Mouse (Mus musculus): ENCODE data around the gene Srarp. TPM values are rescaled to one million over a fixed set of nuclear protein-coding genes. Genes with fewer than 3 reads are reported as not detected.
A peak's percentile ranks its signal among the peaks of the same experiment; 100 is the strongest.

Srarp gene
- total RNA-seq (2021): 1 to 10 TPM; 5.1 TPM
- long read RNA-seq, experiment 1: 0 reads
- long read RNA-seq, experiment 2: 0 reads

DNA sequence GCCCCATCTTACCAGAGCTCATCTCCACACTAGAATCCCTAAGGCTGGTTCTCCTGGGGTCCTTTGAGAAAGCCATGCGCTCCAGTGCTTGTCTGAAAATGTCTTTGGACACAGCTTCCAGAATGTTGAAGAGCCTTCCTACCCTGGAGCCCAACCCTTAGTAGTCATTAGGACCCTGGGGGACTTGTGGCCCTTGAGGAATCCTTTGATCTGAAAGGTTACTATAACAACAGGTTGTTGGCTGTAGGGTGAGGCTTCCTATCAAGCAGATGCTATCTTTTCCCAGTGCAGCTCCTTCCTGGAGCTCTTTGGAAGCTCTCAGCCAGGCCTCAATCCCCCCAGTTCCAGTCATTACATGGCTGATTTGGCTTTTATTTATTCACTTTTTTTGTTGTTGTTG is at the start of gene Srarp:
TSS of gene Srarp (minus strand) at position 132 of the 400 bp plus-strand sequence.
- no peak for DNase-seq (ENCODE audit: low spot score in 2 of 2)
- intact Hi-C loops (cut with DNase I): no loop called here

DNA sequence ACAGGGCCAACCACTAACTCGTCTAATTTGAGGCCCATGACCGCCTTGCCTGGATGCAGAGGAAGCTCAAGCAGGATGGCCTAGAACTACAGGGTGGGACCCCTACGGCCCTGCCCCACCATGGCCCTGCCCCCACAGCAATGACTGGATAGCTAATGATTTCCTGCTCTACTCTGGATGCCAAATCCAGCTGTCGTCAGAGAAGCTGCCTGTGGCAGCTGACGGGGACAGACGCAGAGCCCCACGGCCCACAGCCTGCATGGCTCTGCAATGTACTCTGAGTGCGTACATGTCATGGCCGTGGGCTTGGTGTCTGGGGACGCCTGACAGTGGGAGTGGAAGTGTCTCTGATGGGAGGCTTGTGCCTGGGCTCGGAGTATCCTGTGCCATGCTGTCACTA is 48.2 kb upstream of the Srarp start:
- no peak for DNase-seq (ENCODE audit: low spot score in 2 of 2)
- intact Hi-C loops (cut with DNase I): no loop called here

DNA sequence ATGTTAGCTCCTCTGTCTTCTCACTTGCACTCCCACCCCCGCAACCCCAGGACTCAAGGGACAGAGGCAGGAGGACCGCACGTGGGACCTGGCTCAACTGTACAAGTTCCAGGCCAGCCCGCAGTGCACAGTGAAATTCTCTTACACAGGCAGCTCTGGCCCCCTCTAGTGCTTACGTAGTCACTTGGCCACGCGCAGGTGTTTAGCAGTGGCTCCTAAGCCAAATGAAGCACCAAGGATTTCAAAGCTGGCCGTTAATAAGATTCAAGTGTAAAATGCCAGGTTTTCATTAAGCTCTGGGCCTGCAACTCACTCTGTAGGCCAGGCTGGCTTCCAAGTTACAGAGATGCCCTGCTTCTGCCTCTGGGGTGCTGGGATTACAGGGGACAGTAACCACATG is 43.5 kb upstream of the Srarp start:
- intact Hi-C loops (cut with DNase I): no loop called here
- DNase-seq (ENCODE audit: low spot score in 2 of 2): peak in 1 of 2 experiments; percentile 7

DNA sequence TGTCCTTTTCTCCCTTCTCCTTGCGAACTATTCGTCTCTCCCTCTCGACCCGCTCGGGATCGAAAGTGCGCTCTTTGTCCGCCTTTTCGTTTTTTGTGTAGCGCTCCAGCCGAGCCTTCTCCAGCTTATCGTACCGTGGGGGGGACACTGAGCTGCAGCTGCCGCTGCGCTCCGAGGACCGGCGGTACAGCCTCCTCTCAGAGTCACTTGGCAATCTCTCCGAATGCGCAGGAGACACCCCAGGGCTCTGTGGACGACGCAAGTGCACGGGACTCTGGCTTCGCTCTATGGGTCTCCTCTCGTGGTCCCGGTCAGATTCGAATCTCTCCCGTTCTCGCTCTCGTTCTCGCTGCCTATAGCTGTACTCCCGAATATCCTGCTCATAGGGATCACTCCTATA is 42.9 kb upstream of the Srarp start:
- no peak for DNase-seq (ENCODE audit: low spot score in 2 of 2)

DNA sequence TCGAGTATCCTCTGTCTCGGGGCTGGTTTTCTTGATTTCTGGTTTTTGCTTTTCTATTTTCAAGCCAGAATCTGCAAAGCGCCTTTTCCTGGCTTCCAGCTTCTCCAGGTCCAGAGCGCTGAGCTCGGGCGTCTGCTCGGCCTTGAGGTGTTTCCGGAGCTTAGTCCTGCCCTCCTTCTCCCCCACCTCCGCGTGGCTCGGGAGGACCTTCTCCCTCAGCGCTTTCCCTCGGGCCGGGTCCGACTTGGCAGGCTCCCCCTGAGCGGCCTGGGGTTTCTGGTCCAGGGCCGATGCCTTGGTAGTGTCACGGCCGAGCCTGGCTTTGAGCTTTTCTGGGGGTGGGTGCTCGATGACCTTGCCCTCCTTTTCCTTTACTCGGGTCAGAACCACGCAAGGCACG is 42.3 kb upstream of the Srarp start:
- intact Hi-C loops (cut with DNase I): no loop called here
- DNase-seq (ENCODE audit: low spot score in 2 of 2): peak in 1 of 2 experiments; percentile 26

More for the DNA sequence above, 42.9 kb upstream of the Srarp start:
- intact Hi-C loops (cut with DNase I): no loop called here

DNA sequence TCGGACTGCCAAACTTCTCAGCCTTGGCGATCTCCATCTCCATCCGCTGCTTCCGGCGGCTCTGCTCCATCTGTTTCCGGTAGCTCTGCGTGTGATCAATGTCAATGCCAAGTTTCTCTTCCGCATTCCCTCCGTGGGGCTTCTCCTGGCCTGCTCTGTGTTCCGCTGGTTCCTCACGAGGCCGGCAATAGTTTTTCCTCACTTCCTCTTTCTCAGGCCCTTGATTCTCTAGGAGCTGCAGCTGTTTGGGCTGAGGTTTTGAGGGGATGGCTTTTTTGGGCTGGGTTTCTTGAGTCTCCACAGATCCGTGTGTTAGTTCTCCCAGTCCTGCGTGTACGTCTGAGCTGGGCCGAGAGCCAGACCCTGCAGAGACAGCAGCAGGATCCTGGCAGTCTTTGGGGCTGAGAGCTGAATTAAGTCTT is 41.8 kb upstream of the Srarp start:
- DNase-seq (ENCODE audit: low spot score in 2 of 2): peak; percentile 75
- intact Hi-C loops (cut with DNase I): no loop called here

DNA sequence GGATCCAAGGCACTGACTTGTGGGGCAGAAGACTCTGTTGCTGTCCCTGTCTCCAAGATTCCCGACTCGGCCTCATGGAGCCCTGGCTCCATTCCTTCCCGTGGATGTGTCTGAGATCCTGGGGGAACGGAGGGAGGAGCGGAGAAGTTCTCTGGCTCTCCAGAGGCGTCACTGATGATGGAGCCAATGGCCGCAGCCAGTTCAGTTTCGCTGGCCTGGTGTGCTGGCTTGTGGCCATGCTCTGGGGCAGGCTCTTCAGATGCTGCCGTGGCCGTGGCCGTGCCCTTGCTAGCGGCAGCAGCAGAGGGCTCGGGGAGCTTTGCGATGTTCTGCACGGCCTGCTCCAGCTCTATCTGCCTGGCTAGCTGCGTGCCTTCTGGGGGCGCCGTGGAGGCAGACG is 38.5 kb upstream of the Srarp start:
- intact Hi-C loops (cut with DNase I): no loop called here
- peak in 1 of 2 experiments; percentile 5 for DNase-seq (ENCODE audit: low spot score in 2 of 2)

DNA sequence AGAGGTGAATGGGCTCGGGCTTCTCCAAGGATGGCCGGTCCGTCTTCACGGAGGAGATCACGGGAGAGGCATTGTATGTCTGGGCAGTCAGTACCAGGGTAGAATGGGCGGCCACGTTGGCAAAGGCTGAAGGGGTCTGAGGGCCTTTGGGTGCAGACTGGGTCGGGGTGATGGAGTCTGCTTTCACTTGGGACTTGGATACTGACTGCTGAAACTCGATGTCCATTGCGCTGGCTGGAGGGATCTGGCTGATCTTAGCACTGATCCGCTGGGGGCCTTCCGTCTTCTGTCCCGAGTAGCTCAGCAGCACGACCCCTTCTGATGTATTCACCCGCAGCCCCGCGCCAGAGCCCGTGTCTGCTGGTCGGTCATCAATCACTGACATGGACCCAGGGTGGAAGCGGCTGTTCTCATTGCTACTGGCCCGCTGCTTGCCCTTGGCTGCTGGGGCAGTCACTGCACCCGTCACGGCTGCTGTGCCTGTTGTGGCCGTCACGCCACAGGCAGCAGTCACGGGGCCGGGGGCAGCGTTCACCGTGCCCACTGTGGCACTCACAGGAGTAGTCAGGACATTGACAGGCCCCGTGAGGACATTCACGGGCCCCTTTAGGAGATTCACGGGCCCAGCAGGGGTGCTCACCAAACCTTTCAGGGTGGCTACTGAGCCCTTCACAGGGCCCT is 36.9 kb upstream of the Srarp start:
- peak in 1 of 2 experiments; percentile 3 for DNase-seq (ENCODE audit: low spot score in 2 of 2)
- intact Hi-C loops (cut with DNase I): no loop called here

DNA sequence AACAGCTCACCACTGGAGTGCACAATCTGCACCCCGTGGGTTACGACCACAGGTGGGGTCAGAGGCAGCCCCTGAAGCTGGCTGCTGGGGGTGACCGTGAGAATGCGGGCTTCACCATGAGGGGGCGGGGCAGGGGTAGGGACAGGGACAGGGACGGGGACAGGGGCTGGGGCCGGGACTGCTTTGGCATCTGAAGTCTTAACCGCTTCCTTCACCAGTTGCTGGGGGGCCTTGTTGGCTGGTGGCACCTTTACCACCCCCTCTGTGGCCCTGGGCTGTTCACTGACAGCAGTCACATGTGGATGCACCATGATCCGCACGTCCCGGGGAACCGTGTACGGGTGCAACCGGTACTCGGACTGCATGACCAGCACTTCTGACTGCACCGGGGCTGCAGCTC is 35.6 kb upstream of the Srarp start:
- intact Hi-C loops (cut with DNase I): no loop called here
- no peak for DNase-seq (ENCODE audit: low spot score in 2 of 2)

DNA sequence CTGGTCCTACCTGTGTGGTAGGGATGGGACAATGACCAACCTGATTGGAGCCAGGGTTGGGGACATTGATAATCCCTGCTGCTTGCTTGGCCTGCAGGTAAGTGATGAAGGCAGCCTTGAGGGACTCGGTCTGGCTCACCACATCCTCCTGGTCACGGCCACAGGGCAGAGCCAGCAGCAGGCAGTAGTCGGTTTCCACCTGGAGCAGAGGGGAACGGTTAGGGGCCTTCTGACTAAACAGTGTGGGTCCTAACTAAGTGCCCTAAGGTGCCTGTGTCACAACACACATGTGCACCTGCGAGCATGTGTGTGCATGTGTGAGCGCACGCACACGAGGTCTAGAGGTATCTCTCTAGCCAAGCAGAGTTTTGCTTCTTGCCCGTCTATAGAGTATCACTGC is 33.4 kb upstream of the Srarp start:
- DNase-seq (ENCODE audit: low spot score in 2 of 2): peak in 1 of 2 experiments; percentile 6
- intact Hi-C loops (cut with DNase I): no loop called here

DNA sequence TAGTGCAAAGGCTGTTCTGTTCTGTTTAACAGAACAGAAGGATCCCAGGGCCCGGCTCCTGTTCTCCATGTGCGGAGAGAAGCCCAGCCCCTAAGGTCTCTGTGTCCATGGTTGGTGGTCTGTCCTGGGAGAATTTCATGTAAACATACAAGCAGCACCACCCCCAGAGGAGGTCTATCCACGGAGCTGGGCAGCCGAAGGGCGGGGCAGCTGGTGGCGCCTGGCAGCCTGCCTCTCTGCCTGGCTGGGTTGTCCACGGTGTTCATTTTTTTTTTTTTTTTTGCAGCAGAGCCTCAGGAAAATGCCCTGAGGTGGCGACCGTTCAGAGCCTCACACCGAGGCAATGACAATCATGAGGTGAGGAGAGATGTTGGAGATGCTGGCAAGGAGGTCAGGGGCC is 32.7 kb upstream of the Srarp start:
- intact Hi-C loops (cut with DNase I): no loop called here
- peak in 1 of 2 experiments; percentile 12 for DNase-seq (ENCODE audit: low spot score in 2 of 2)

DNA sequence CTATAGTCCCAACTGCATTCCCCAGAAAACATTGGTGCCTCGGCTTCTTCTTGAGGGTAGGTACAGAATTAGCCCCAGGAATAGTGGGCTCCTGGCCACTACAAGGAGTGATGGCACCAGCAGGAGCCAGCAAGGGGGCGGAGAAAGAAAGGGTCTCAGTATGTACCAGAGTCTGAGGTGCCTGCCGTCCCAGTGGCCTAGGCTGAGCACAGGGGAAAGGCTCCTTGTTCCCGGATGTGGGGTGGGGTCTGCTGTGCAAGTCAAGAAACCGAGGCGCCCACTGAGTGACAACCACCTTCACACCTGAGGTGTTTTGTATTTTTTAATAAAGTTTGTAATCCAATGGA is 31.6 kb upstream of the Srarp start:
- intact Hi-C loops (cut with DNase I): no loop called here
- DNase-seq (ENCODE audit: low spot score in 2 of 2): no peak

DNA sequence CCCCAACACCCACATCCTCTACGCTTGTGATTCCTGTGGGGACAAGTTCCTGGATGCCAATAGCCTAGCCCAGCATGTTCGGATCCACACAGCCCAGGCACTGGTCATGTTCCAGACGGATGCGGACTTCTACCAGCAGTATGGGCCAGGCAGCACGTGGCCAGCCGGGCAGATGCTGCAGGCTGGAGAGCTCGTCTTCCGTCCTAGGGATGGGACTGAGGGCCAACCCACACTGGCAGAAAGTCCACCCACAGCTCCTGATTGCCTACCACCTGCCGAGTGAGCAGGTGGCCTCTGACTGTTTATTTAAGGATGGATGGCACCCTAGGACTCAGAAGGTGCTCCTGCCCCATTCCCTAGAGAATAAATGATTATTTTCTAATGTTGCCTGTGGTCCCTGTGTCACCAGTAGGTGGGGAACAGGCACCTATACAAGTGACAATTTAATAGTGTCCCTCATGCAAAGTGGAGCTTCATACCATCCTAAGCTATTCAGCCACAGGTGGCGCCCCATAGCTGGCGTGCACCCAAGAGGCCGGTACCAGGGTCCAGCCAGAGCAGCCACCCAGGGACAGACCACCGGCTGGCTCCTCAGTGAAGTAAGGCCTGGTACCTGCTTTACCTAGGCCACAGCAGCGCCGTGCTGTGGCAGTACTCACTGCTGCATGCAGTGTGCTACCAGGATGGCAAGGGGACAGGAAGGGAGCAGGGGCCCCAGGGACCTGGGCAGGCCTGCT is 31.1 kb upstream of the Srarp start:
- DNase-seq (ENCODE audit: low spot score in 2 of 2): peak in 1 of 2 experiments; percentile 4
- intact Hi-C loops (cut with DNase I): no loop called here

DNA sequence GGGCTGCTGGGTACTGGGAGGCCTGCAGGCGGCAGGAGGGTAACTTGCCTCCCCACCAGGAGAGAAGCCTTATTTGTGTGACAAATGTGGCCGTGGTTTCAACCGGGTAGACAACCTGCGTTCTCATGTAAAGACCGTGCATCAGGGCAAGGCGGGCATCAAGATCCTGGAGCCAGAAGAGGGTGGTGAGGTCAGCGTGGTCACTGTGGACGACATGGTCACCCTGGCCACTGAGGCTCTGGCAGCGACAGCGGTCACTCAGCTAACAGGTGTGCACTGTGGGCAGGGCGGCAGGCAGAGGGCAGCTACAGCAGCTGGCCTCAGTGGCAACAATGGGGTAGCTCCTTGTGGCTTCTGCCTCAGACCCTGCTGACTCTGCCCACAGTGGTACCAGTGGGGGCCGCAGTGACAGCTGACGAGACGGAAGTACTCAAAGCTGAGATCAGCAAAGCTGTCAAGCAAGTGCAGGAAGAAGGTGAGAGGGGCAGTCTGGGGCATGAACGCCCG is 30.4 kb upstream of the Srarp start:
- intact Hi-C loops (cut with DNase I): no loop called here
- DNase-seq (ENCODE audit: low spot score in 2 of 2): peak in 1 of 2 experiments; percentile 7

DNA sequence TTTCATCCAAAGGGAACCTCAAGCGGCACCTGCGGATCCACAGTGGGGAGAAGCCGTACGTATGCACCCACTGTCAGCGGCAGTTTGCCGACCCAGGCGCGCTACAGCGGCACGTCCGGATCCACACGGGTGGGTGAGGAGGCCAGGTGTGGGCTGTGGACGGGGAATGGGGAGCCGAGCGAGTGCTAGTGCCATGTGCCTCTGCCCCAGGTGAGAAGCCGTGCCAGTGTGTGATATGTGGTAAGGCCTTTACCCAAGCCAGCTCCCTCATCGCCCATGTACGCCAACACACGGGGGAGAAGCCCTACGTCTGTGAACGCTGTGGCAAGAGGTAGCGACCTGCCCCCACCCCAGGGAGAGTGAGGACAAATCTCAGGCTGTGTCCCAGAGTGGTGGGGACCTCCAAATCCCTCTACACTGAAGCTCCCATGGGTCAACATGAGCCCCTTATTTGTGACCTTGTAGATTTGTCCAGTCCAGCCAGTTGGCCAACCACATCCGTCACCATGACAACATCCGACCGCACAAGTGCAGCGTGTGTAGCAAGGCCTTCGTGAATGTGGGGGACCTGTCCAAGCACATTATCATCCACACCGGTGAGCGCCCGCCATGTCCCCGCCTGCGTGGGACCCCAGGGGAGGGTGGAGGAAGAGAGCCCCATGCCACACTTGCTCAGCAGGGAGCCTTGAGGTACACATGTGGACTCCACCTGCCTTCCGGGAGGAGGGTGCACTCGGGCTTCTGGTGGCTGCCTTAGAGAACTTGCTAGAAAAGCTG is 29.8 kb upstream of the Srarp start:
- intact Hi-C loops (cut with DNase I): no loop called here
- DNase-seq (ENCODE audit: low spot score in 2 of 2): no peak

DNA sequence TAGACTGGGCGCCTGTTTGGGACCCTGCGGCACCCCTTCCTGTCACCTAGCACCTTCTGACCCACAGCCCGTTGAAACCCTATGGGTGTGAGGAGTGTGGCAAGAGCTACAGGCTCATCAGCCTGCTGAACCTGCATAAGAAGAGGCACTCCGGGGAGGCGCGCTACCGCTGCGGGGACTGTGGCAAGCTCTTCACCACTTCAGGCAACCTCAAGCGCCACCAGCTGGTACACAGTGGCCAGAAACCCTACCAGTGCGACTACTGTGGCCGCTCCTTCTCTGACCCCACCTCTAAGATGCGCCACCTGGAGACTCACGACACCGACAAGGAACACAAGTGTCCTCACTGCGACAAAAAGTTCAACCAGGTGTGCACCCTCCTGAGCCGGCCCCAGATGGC is 28.8 kb upstream of the Srarp start:
- intact Hi-C loops (cut with DNase I): no loop called here
- no peak for DNase-seq (ENCODE audit: low spot score in 2 of 2)

DNA sequence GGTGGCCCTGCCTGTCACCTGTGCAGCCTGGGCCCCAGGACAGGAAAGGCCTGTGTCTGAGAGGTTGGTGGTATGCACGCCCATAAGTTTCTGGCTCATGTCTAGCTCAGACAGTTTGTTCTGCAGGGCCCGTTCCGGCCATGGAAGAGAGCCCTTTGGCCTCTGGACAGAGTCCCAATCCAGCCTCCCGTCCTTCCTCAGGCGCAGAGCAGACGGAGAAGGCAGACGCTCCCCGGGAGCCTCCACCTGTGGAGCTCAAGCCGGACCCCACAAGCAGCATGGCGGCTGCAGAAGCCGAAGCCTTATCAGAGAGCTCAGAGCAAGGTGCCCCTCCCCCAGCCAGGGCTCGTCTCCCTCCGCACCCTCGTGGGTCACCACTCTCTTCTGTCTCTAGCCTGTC is 27.6 kb upstream of the Srarp start:
- no peak for DNase-seq (ENCODE audit: low spot score in 2 of 2)
- intact Hi-C loops (cut with DNase I): no loop called here

DNA sequence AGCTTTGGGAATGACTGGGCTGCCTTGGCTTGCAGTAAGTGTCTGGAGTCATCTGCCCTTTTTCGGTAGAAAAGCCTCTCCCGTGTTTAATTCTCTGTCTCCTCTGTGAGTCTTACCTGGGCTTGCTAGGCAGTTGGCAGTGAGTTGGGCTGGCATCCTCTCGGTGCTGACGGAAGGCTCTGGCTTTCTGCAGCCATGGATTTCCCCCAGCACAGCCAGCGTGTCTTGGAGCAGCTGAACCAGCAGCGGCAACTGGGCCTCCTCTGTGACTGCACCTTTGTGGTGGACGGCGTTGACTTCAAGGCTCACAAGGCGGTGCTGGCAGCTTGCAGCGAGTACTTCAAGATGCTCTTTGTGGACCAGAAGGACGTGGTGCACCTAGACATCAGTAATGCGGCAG is 25.7 kb upstream of the Srarp start:
- intact Hi-C loops (cut with DNase I): no loop called here
- DNase-seq (ENCODE audit: low spot score in 2 of 2): no peak

DNA sequence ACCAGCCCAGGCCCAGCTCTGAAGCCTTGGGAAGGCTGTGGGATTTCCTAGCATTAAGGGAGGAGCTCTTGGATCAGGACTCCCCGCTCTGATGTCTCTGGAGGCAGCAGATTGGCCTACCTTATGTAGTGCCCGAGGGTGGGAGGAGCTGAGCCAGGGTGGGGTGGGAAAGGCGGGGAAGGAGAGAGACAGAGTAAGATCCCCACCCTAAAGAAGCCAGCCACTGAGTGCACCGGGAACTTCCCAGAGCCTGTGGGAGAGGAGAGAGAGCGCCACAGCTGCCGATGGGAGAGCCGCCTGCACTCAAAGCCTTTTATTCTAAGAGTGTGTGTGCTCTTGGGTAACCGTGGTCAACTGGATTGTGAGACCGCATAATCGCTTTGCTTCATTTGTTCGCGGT is 25.2 kb upstream of the Srarp start:
- DNase-seq (ENCODE audit: low spot score in 2 of 2): peak in 1 of 2 experiments; percentile 9
- intact Hi-C loops (cut with DNase I): no loop called here

DNA sequence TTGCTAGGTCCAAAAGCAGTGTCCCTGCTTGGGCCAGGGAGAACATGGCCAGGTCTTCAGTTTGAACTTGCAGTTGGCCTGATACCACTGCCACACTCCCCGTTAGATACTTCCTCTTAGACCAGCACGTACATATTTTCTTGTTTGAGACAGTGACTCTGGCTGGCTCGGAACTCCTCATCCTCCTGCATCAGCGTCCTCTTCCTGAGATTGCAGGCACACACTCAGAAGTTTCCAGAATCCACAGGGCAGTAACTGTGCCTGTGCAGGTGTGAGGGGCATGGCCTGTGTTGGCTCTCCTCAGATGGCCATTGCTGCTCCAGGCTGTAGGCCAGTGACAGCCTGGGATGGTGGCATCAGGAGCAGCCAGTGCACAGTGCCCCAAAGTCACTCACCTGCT is 24.6 kb upstream of the Srarp start:
- intact Hi-C loops (cut with DNase I): no loop called here
- no peak for DNase-seq (ENCODE audit: low spot score in 2 of 2)
